Mouse (Mus musculus) hindbrain, embryonic 10.5 days (tissue): ENCODE results near the gene Gm10251. TPM values are rescaled to one million over a fixed set of nuclear protein-coding genes. Genes with fewer than 3 reads are reported as not detected.
A peak's percentile ranks its signal among the peaks of the same experiment; 100 is the strongest.
"Not testable (repeated sequence)": the region's sequence is repeated elsewhere in the genome, so short reads cannot be mapped to it uniquely, and the experiment has no call there.

Experiments
- DNase-seq: peaks from one replicate; pipeline ENCODE4 v3.0.0-alpha.2; 2017; ENCODE audit warnings: low spot score
- H3K27ac ChIP-seq: fragments of 300-500 bp; sonication (generic); 2 replicates; pipeline ENCODE4 v1.5.1; 2016; ENCODE audit warnings: mild to moderate bottlenecking, moderate library complexity
- H3K27me3 ChIP-seq: fragments of 300-500 bp; sonication (generic); 2 replicates; pipeline ENCODE4 v1.6.1; 2016; ENCODE audit warnings: mild to moderate bottlenecking; ENCODE audit not compliant: poor library complexity, insufficient read depth, severe bottlenecking
- H3K36me3 ChIP-seq: fragments of 300-500 bp; sonication (generic); 2 replicates; pipeline ENCODE4 v1.6.1; 2016; ENCODE audit warnings: mild to moderate bottlenecking, moderate library complexity
- H3K4me1 ChIP-seq: fragments of 300-500 bp; sonication (generic); replicated peaks from 2 replicates; pipeline ENCODE4 v1.6.1; 2016; ENCODE audit warnings: mild to moderate bottlenecking
- H3K4me3 ChIP-seq: fragments of 300-500 bp; sonication (generic); 2 replicates; pipeline ENCODE4 v1.5.1; 2016; ENCODE audit warnings: mild to moderate bottlenecking, moderate library complexity
- H3K9me3 ChIP-seq: fragments of 300-500 bp; sonication (generic); 2 replicates; pipeline ENCODE4 v1.6.1; 2016; ENCODE audit warnings: mild to moderate bottlenecking, moderate library complexity
- WGBS: fragments of 180-500 bp; shearing (Covaris S2); methylation state at CpG from one replicate; pipeline ENCODE4 v1.1.7; 2016; 5-methylcytosine and 5-hydroxymethylcytosine counted together
- polyA plus RNA-seq: library from polyadenylated mRNA; unstranded; fragments of >200 nt; fragmentation: Nextera tagmentation; extraction: Ambion mirVana; gene quantifications from 2 replicates; pipeline ENCODE4 v1.2.1, GENCODE M21; 2016

The Gm10251 gene
- polyA plus RNA-seq: not detected in 2 replicates

GRCm38 (mm10) chr14:6684070-6684469, at the start of gene Gm10251:
Gm10251 (minus strand) TSS chr14:6684170.
- no CpG with 5 or more reads among the region's 1 CpGs for WGBS
- H3K36me3 ChIP-seq, H3K4me3 ChIP-seq, H3K4me1 ChIP-seq, H3K27me3 ChIP-seq, H3K9me3 ChIP-seq, H3K27ac ChIP-seq, DNase-seq: not testable (repeated sequence)

- not testable (repeated sequence) for H3K27me3 ChIP-seq, H3K4me3 ChIP-seq, H3K36me3 ChIP-seq, H3K27ac ChIP-seq, DNase-seq, H3K4me1 ChIP-seq, H3K9me3 ChIP-seq
- 54% methylated on average over 1 of the region's 2 CpGs for WGBS
These were observed 36.2 kb upstream of the Gm10251 start, which contains the start of gene Gm8050 for GRCm38 (mm10) chr14:6720151-6720550. Gm8050 (minus strand) TSS chr14:6720251.

GRCm38 (mm10) chr14:6622318-6622717, 61.7 kb downstream of the Gm10251 start, which contains the start of gene Gm3460:
Gm3460 (minus strand) TSS chr14:6622418.
- not testable (repeated sequence) for H3K27ac ChIP-seq, H3K27me3 ChIP-seq, H3K4me3 ChIP-seq, H3K9me3 ChIP-seq, H3K4me1 ChIP-seq, DNase-seq, H3K36me3 ChIP-seq
- 87% methylated on average over 2 of the region's 2 CpGs for WGBS

- H3K36me3 ChIP-seq, DNase-seq, H3K27ac ChIP-seq, H3K4me1 ChIP-seq, H3K4me3 ChIP-seq, H3K27me3 ChIP-seq, H3K9me3 ChIP-seq: not testable (repeated sequence)
- no CpG with 5 or more reads among the region's 1 CpGs for WGBS
These were observed 77.5 kb downstream of the Gm10251 start for GRCm38 (mm10) chr14:6606436-6606835.

GRCm38 (mm10) chr14:6605004-6605403, 79.0 kb downstream of the Gm10251 start:
- WGBS: 3% methylated on average over 19 of the region's 20 CpGs
- not testable (repeated sequence) for H3K4me1 ChIP-seq, H3K27me3 ChIP-seq, H3K9me3 ChIP-seq, H3K36me3 ChIP-seq
- peak; percentile 58 for DNase-seq
- Histone ChIP-seq H3K27ac (peak overlapping the region; percentile 40; the same call in 1 of the 2 replicates), H3K4me3 (peak overlapping the region; percentile 50)

GRCm38 (mm10) chr14:6604551-6604950, 79.4 kb downstream of the Gm10251 start:
- H3K27ac ChIP-seq, H3K9me3 ChIP-seq, H3K27me3 ChIP-seq, H3K4me1 ChIP-seq, H3K36me3 ChIP-seq: not testable (repeated sequence)
- peak; percentile 13 for DNase-seq
- peak overlapping the region; percentile 50 for H3K4me3 ChIP-seq
- 6% methylated on average over 17 of the region's 20 CpGs for WGBS

- DNase-seq, H3K27me3 ChIP-seq, H3K36me3 ChIP-seq, H3K9me3 ChIP-seq, H3K4me1 ChIP-seq, H3K27ac ChIP-seq, H3K4me3 ChIP-seq: not testable (repeated sequence)
- 27% methylated on average over 1 of the region's 2 CpGs for WGBS
These were observed 93.5 kb downstream of the Gm10251 start, which contains the start of gene Gm3629 for GRCm38 (mm10) chr14:6590513-6590912. Gm3629 (minus strand) TSS chr14:6590613.

Other genes with a start within 250 kb of the Gm10251 start
- not detected in 2 replicates for gene Gm3594, start 239.6 kb downstream of the Gm10251 start, polyA plus RNA-seq
- not detected in 2 replicates for gene Gm8356, start 146.9 kb downstream of the Gm10251 start, polyA plus RNA-seq
- gene Gm3629, start 93.6 kb downstream of the Gm10251 start, polyA plus RNA-seq: 0.34 TPM in 1 of 2 replicates, not detected in the other
- gene Gm3460, start 61.8 kb downstream of the Gm10251 start, polyA plus RNA-seq: not detected in 2 replicates
- not detected in 2 replicates for gene Gm8050, start 36.1 kb upstream of the Gm10251 start, polyA plus RNA-seq
- 5.5 and 6.1 TPM in 2 replicates for gene Gm3636, start 58.2 kb upstream of the Gm10251 start, polyA plus RNA-seq
- gene Gm8362, start 90.2 kb upstream of the Gm10251 start, polyA plus RNA-seq: not detected in 2 replicates
- not detected in 2 replicates for gene Gm3642, start 156.1 kb upstream of the Gm10251 start, polyA plus RNA-seq
- 1.1 and 1.2 TPM in 2 replicates for gene Gm3667, start 205.8 kb upstream of the Gm10251 start, polyA plus RNA-seq